In the genomic region with DNA sequence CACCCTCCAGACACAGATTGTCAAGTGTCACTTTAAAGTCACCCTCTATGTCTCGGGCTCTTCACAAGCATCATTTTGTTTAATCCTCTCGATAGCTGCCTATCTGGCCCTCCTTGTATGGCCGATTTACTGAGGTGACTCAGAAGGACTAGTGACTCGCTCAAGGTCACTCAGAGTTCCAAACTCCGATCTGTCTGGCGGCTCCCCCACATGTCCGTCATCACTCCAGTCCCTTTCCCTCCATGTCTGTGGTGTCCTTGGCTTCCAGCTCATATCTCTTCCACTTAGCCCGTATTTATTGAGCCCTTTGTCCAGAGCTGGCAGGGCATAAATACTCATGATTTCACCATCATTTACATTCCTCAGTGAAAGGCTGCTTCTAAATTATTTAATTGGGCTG, we compare ENCODE assay signal across 20 mouse cellular contexts. TPM values are rescaled to one million over a fixed set of nuclear protein-coding genes. Genes with fewer than 3 reads are reported as not detected.
DNase-seq lines count a peak whose midpoint lies in the region; ATAC-seq and TF ChIP-seq lines count a peak whose summit lies in the region.
"Had no signal": no experiment of that assay in that cellular context is flagged by ENCODE, and none has a peak within 500 bp of the region (broad histone marks: within the 10 kb centered on the region; RNA-seq: fewer than 3 reads in every experiment).

No protein-coding gene starts in this region.

- H3K79me2 ChIP-seq in heart, adult 2 months (replicated peaks; ENCODE audit: control insufficient read depth, insufficient read depth, low read length) = no peaks in the 10 kb centered on the region

- H3K36me3 ChIP-seq in heart, adult 2 months (ENCODE audit: control insufficient read depth, insufficient read depth, low read length) = no peaks in the 10 kb centered on the region
- no peaks in the 10 kb centered on the region for H3K36me3 ChIP-seq in heart, embryonic 15.5 days
- H3K36me3 ChIP-seq in intestine, postnatal 0 days (ENCODE audit: control insufficient read depth, insufficient read depth) = no peaks in the 10 kb centered on the region
- H3K36me3 ChIP-seq: embryonic facial prominence, embryonic 15.5 days; intestine, embryonic 15.5 days; kidney, embryonic 15.5 days had no signal

- intact Hi-C loops in heart, adult 2 months (cut with DNase I) = loop anchor here (2.0 kb wide), 1 partner anchor 28 kb away; a partner anchor contains a TSS

- no peaks in the 10 kb centered on the region for H3K27me3 ChIP-seq in heart, adult 2 months (ENCODE audit: control insufficient read depth, insufficient read depth, low read length)
- H3K27me3 ChIP-seq in heart, embryonic 15.5 days = peaks cover 3% of the 10 kb centered on the region; the same call in 1 of the 2 replicates
- 0 out of 2 replicates have a peak, but pooled peaks cover 4% of the 10 kb centered on the region for H3K27me3 ChIP-seq in intestine, postnatal 0 days (replicated peaks; ENCODE audit: control insufficient read depth, insufficient read depth, low read length)
- H3K27me3 ChIP-seq: hindbrain, embryonic 15.5 days; intestine, embryonic 15.5 days had no signal

- TF ChIP-seq CTCF in heart, adult 2 months (IDR thresholded peaks at IDR 0.05) = no peak
- TF ChIP-seq CTCF in intestine, postnatal 0 days (IDR thresholded peaks at IDR 0.05; ENCODE audit: low read depth) = no peak

- 0 out of 2 replicates have a peak, but pooled peaks have one; percentile 34 for TF ChIP-seq EP300 in heart, adult 2 months (IDR thresholded peaks at IDR 0.05; ENCODE audit: insufficient read depth, low read depth, low read length)

- peak; percentile 27 for DNase-seq in ovary, adult 18-20 months (ENCODE audit: low spot score)
- DNase-seq in ovary, postnatal 36 days (ENCODE audit: low spot score) = no peak
- DNase-seq in heart, adult 2 months = peak; percentile 38 to 65
- DNase-seq in testis, postnatal 14 days (ENCODE audit: low spot score) = peak; percentile 70
- no peak for DNase-seq in layer of hippocampus, adult 8-10 months (ENCODE audit: low spot score in 2 of 2)
- no peak for DNase-seq in kidney, adult 9 months
- DNase-seq: cerebellum, adult 11 months; cerebellum, postnatal 36 days; lung, adult 18-20 months; lung, postnatal 36 days; thymus, postnatal 4 days had no signal

- H3K4me3 ChIP-seq in heart, adult 2 months = no peak overlapping the region
- H3K4me3 ChIP-seq in heart, embryonic 15.5 days = no peak overlapping the region
- no peak overlapping the region for H3K4me3 ChIP-seq in intestine, postnatal 0 days (ENCODE audit: low read depth, low read length)
- H3K4me3 ChIP-seq: embryonic facial prominence, embryonic 15.5 days; hindbrain, embryonic 15.5 days; intestine, embryonic 15.5 days; kidney, embryonic 15.5 days had no signal

- peak overlapping the region; percentile 69 for H3K27ac ChIP-seq in heart, adult 2 months
- H3K27ac ChIP-seq in heart, embryonic 15.5 days = 0 out of 2 replicates have a peak overlapping the region, but pooled peaks have one; percentile 19
- H3K27ac ChIP-seq in intestine, postnatal 0 days (ENCODE audit: low read depth, low read length) = no peak overlapping the region
- H3K27ac ChIP-seq: embryonic facial prominence, embryonic 15.5 days; hindbrain, embryonic 15.5 days; intestine, embryonic 15.5 days; kidney, embryonic 15.5 days had no signal

- H3K4me2 ChIP-seq in heart, embryonic 15.5 days = no peak overlapping the region
- H3K4me2 ChIP-seq in intestine, postnatal 0 days (replicated peaks; ENCODE audit: low read depth) = no peak overlapping the region
- H3K4me2 ChIP-seq: embryonic facial prominence, embryonic 15.5 days; hindbrain, embryonic 15.5 days; intestine, embryonic 15.5 days; kidney, embryonic 15.5 days; liver, embryonic 11.5 days had no signal

- H3K4me1 ChIP-seq in heart, adult 2 months (ENCODE audit: control insufficient read depth, insufficient read depth, low read length) = peaks cover 2% of the 10 kb centered on the region
- H3K4me1 ChIP-seq in heart, embryonic 15.5 days (replicated peaks) = peaks cover 44% of the 10 kb centered on the region
- no peaks in the 10 kb centered on the region for H3K4me1 ChIP-seq in intestine, postnatal 0 days (replicated peaks; ENCODE audit: control insufficient read depth, insufficient read depth, low read length)

- no peak overlapping the region for H3K9ac ChIP-seq in heart, adult 2 months (ENCODE audit: low read depth, low read length)
- no peak overlapping the region for H3K9ac ChIP-seq in heart, embryonic 15.5 days
- no peak overlapping the region for H3K9ac ChIP-seq in intestine, postnatal 0 days (ENCODE audit: low read depth, low read length)
- H3K9ac ChIP-seq: embryonic facial prominence, embryonic 15.5 days; hindbrain, embryonic 15.5 days; intestine, embryonic 15.5 days; kidney, embryonic 15.5 days had no signal

- TF ChIP-seq POLR2A in heart, adult 2 months (IDR thresholded peaks at IDR 0.05; ENCODE audit: insufficient read depth, low read depth, low read length) = no peak

- WGBS in heart, adult 2 months = 35% methylated on average over 8 of the region's 8 CpGs
- WGBS in heart, embryonic 15.5 days = 32% methylated on average over 8 of the region's 8 CpGs
- WGBS in intestine, postnatal 0 days = 72% methylated on average over 8 of the region's 8 CpGs

- no peak for ATAC-seq in heart, embryonic 15.5 days (replicated peaks; ENCODE audit: insufficient number of reproducible peaks, insufficient read depth, low FRiP score, low read depth)
- ATAC-seq in intestine, postnatal 0 days = no peak
- ATAC-seq: forebrain, embryonic 16.5 days; intestine, embryonic 15.5 days had no signal

- H3K9me3 ChIP-seq in heart, embryonic 15.5 days (replicated peaks) = no peaks in the 10 kb centered on the region
- H3K9me3 ChIP-seq in intestine, postnatal 0 days (ENCODE audit: control insufficient read depth) = no peaks in the 10 kb centered on the region
- H3K9me3 ChIP-seq: embryonic facial prominence, embryonic 15.5 days; hindbrain, embryonic 15.5 days; intestine, embryonic 15.5 days; kidney, embryonic 15.5 days had no signal

RNA-seq across cellular contexts. Expression of a gene that starts 28.2 kb away (rescaled TPM):
- 100 to 1,000 TPM; 419 to 483 TPM for total RNA-seq in heart, adult 2 months (2021)
- polyA plus RNA-seq in heart, adult 2 months (2012; rRNA removed) = 552 and 677 TPM in 2 replicates
- polyA plus RNA-seq in heart, embryonic 15.5 days (2015; fragmentation: Nextera tagmentation; extraction: Ambion mirVana) = 30.6 and 33.7 TPM in 2 replicates
- 10 to 100 TPM; 12.6 to 18.6 (median 14.5) TPM for total RNA-seq in layer of hippocampus, adult 8-10 months (2022)
- polyA plus RNA-seq in intestine, postnatal 0 days (2015; fragmentation: Nextera tagmentation; extraction: Ambion mirVana) = 9.0 and 10.5 TPM in 2 replicates
- total RNA-seq: granulocyte monocyte progenitor cell, adult 5-6 weeks had no signal

Comparison
In these comparisons a context has a peak if more than half of its experiments do, and no peak if none do; other contexts are left out.
1. DNase-seq: peak in ovary, adult 18-20 months (single experiment), heart, adult 2 months (2 of 2) and testis, postnatal 14 days (single experiment); none in ovary, postnatal 36 days (single experiment), layer of hippocampus, adult 8-10 months (0 of 2) and kidney, adult 9 months (single experiment).
2. RNA of a gene that starts 28.2 kb away (polyA plus RNA-seq): 552 to 677 TPM in heart, adult 2 months; 30.6 to 33.7 TPM in heart, embryonic 15.5 days and 9.0 to 10.5 TPM in intestine, postnatal 0 days; every median in the first group is over 10 times any median in the second.